Mouse (Mus musculus) midbrain, embryonic 12.5 days (tissue): ENCODE data around the gene Abca14. TPM values are rescaled to one million over a fixed set of nuclear protein-coding genes. Genes with fewer than 3 reads are reported as not detected.
A peak's percentile ranks its signal among the peaks of the same experiment; 100 is the strongest.

Experiments
- ATAC-seq: fragments of 200-750 bp; cut with Nextera tagmentation; 2 replicates; pipeline ENCODE4 v1.8.0; 2017; ENCODE audit warnings: low read depth, moderate TSS enrichment, moderate library complexity; ENCODE audit not compliant: low FRiP score
- H3K27ac ChIP-seq: fragments of 300-500 bp; sonication (generic); replicated peaks from 2 replicates; pipeline ENCODE4 v1.5.1; 2016; ENCODE audit warnings: mild to moderate bottlenecking
- H3K27me3 ChIP-seq: fragments of 300-500 bp; sonication (generic); 2 replicates; pipeline ENCODE4 v1.6.1; 2016; ENCODE audit warnings: mild to moderate bottlenecking
- H3K36me3 ChIP-seq: fragments of 300-500 bp; sonication (generic); 2 replicates; pipeline ENCODE4 v1.6.1; 2016
- H3K4me1 ChIP-seq: fragments of 300-500 bp; sonication (generic); 2 replicates; pipeline ENCODE4 v1.6.1; 2016
- H3K4me2 ChIP-seq: fragments of 300-500 bp; sonication (generic); replicated peaks from 2 replicates; pipeline ENCODE4 v1.6.1; 2016; ENCODE audit warnings: mild to moderate bottlenecking, moderate library complexity
- H3K4me3 ChIP-seq: fragments of 300-500 bp; sonication (generic); 2 replicates; pipeline ENCODE4 v1.5.1; 2016; ENCODE audit warnings: mild to moderate bottlenecking
- H3K9ac ChIP-seq: fragments of 300-500 bp; sonication (generic); replicated peaks from 2 replicates; pipeline ENCODE4 v1.6.1; 2016; ENCODE audit warnings: mild to moderate bottlenecking, moderate library complexity
- H3K9me3 ChIP-seq: fragments of 300-500 bp; sonication (generic); 2 replicates; pipeline ENCODE4 v1.6.1; 2016; ENCODE audit warnings: mild to moderate bottlenecking
- WGBS: fragments of 180-500 bp; shearing (Covaris S2); methylation state at CpG from one replicate; pipeline ENCODE4 v1.1.7; 2016; 5-methylcytosine and 5-hydroxymethylcytosine counted together
- polyA plus RNA-seq: library from polyadenylated mRNA; unstranded; fragments of >200 nt; fragmentation: Nextera tagmentation; extraction: Ambion mirVana; gene quantifications from 2 replicates; pipeline ENCODE4 v1.2.1, GENCODE M21; 2016

Gene Abca14
- polyA plus RNA-seq, 1 experiment from 2014 or later = not detected

DNA sequence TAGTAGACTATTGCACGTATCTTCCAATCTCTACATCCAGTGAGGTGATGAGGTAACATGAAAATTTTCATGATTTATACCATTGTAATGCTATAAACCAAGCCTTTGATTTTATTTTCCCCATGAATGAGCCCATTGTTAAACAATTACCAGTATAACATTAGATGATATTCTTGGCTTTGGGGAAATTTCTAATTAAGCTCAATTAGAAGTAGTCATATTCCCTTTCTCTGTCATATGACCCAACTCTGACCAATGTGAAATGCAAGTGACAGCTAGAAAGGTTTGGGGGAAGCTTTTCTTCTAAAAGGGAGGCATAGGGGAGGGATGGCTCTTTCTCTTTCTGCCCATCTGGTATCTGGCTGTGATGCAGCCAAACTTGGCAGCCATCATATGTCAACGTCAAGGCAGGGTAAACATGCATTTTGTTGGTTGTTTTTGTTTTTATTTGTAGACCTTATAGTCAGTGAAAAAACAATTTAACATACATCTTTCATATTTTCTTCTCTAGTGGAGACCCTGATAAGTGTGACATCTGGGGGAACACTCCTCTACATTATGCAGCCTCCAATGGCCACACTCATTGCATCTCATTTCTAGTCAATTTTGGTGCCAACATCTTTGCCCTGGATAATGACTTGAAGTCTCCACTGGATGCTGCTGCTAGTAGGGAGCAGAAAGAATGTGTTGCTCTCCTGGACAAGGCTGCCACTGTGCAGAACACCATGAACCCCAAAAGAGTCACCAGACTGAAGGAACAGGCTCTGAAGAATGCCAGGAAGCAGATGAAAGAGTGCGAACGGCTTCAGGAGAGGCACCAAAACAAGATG is 22.1 kb upstream of the Abca14 start:
- no peaks in the 10 kb centered on the region for H3K9me3 ChIP-seq
- WGBS = 90% methylated on average over 4 of the region's 4 CpGs
- H3K36me3 ChIP-seq = no peaks in the 10 kb centered on the region
- no peaks in the 10 kb centered on the region for H3K4me1 ChIP-seq
- H3K4me3 ChIP-seq = no peak overlapping the region
- no peaks in the 10 kb centered on the region for H3K27me3 ChIP-seq
- no peak overlapping the region for H3K4me2 ChIP-seq
- ATAC-seq = no peak
- no peak overlapping the region for H3K27ac ChIP-seq
- no peak overlapping the region for H3K9ac ChIP-seq

DNA sequence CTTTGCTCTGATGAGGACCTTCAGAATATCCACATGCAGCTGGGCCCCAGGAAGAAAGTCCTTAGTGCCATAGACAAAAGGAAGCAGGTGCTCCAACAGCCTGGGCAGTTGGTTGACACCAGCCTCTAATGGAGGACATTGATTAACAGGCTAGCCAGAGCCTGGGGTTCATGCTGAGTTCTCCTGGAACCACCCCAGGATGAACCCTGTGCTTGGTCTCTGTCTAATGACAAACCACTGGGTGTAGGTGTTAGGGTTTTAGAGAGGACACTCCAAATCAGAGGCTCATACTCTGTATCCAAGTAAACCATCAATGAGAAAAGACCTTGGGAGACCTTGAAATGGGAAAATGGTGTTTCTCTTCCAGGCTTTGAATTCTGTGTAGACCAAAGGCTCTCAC is 20.9 kb upstream of the Abca14 start:
- Histone ChIP-seq H3K27me3 (no peaks in the 10 kb centered on the region), H3K4me2 (no peak overlapping the region), H3K9ac (no peak overlapping the region), H3K27ac (no peak overlapping the region), H3K4me3 (no peak overlapping the region), H3K9me3 (no peaks in the 10 kb centered on the region), H3K4me1 (no peaks in the 10 kb centered on the region), H3K36me3 (no peaks in the 10 kb centered on the region)
- ATAC-seq = no peak

DNA sequence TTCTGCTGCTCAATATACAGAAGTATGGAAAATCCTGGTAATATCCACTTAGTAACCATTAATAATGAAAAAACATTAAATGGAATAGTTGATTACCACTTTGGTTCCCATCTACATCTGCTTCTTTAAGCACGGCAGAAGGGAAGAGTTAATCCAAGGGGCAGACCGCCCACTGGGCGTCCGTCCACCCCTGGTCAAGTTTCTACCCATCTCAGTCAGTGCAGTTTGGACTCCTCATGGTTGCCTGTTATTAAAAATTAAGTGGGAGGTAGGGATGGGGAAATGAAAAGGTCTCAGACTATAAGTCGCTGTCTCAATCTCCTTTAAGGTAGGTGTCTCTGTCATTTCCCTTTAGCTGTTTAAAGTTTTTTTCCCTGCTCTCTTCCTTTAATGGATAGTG is 14.8 kb upstream of the Abca14 start:
- no peak overlapping the region for H3K4me3 ChIP-seq
- no peaks in the 10 kb centered on the region for H3K9me3 ChIP-seq
- H3K4me1 ChIP-seq = no peaks in the 10 kb centered on the region
- no peaks in the 10 kb centered on the region for H3K27me3 ChIP-seq
- no peak for ATAC-seq
- no peaks in the 10 kb centered on the region for H3K36me3 ChIP-seq
- no peak overlapping the region for H3K9ac ChIP-seq
- no peak overlapping the region for H3K4me2 ChIP-seq
- no peak overlapping the region for H3K27ac ChIP-seq
- 90% methylated on average over 5 of the region's 5 CpGs for WGBS

DNA sequence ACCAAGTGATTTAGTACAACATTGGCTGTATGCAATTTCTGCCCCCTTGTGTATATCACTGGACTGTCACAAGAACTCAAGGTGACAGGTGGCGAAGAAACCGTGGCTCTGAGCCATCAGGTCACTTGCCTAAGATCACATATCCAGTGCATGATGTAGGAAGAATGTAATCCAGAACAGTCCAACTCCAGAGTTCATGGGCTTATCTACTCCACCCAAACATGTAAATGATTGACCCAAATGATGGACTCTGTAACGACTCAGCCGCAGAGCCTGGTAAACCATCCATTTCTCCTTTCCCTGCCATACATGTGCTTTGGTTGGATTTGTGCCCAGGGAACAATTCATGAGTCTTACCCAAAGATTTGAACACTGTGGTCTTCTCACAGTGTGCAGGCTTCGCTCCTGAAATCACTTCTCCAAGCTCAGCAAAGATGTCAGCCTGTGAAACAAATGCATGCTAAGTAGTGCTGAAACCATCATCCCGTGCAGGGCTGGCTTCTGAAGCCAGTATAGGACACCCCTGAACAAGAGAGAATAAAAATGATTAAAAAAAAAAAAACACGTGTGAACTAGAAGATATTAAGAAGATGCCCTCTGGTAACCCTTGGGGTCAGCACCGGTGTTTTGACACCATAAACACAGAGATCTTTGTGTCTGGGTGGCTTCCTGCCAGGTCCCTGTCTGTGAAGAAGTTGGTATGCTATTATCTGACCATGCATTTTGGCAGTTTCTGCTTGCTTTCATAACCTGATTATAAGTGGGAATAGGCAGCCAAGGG is 14.2 kb upstream of the Abca14 start:
- Histone ChIP-seq H3K27me3 (no peaks in the 10 kb centered on the region), H3K4me1 (no peaks in the 10 kb centered on the region), H3K4me3 (no peak overlapping the region), H3K4me2 (no peak overlapping the region), H3K9me3 (no peaks in the 10 kb centered on the region), H3K36me3 (no peaks in the 10 kb centered on the region), H3K9ac (no peak overlapping the region), H3K27ac (no peak overlapping the region)
- ATAC-seq = no peak
- WGBS = 83% methylated on average over 8 of the region's 8 CpGs

DNA sequence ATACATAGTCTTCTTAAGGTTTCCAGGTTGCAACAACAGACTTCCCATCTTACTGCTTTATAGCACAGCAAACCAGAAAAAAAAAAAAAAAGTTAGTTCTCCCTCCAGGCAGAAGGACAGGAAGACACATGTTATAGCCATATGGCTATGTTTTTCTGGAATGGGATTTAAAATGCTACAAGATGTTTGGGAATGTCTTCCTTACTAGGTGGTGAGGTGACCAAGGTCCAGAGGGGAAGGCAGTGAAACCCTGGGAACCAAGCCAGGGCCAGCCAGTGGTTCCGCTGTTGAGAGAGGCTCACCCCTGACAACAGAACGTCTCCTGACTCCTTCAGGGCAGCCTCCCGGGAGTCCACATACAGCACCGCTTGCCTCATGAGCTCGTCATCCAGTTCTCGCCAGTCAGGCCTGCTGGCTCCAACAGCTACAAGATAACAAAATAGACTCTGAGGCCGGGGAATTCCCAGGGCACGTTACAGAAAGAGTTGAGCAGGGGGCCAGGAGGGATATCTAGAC is 13.6 kb upstream of the Abca14 start:
- H3K4me3 ChIP-seq = no peak overlapping the region
- no peak overlapping the region for H3K4me2 ChIP-seq
- H3K9me3 ChIP-seq = no peaks in the 10 kb centered on the region
- H3K27me3 ChIP-seq = no peaks in the 10 kb centered on the region
- H3K4me1 ChIP-seq = no peaks in the 10 kb centered on the region
- no peak for ATAC-seq
- H3K36me3 ChIP-seq = no peaks in the 10 kb centered on the region
- H3K9ac ChIP-seq = no peak overlapping the region
- H3K27ac ChIP-seq = no peak overlapping the region
- WGBS = 74% methylated on average over 8 of the region's 8 CpGs

DNA sequence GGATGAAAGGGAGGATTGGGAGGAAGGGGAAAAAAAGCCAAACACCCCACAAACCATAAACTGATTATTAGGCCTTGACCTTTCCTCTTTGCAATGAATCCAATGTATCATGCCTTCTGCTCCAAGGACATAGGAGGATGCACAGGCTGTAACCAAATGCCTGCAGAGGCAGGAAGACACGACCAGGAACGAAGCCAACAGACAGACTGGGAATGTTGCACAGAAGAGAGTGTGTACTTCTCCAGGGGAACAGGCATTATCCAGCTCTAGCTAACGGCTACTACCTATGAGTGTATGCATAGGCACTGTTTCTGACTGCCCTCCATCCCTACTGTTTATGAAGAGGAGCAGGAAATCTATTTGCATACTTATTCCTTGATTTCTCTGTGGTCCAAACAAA is 11.6 kb upstream of the Abca14 start:
- Histone ChIP-seq H3K27me3 (no peaks in the 10 kb centered on the region), H3K4me2 (no peak overlapping the region), H3K4me3 (no peak overlapping the region), H3K9me3 (no peaks in the 10 kb centered on the region), H3K9ac (no peak overlapping the region), H3K27ac (no peak overlapping the region), H3K36me3 (no peaks in the 10 kb centered on the region), H3K4me1 (no peaks in the 10 kb centered on the region)
- 70% methylated on average over 3 of the region's 3 CpGs for WGBS
- no peak for ATAC-seq

DNA sequence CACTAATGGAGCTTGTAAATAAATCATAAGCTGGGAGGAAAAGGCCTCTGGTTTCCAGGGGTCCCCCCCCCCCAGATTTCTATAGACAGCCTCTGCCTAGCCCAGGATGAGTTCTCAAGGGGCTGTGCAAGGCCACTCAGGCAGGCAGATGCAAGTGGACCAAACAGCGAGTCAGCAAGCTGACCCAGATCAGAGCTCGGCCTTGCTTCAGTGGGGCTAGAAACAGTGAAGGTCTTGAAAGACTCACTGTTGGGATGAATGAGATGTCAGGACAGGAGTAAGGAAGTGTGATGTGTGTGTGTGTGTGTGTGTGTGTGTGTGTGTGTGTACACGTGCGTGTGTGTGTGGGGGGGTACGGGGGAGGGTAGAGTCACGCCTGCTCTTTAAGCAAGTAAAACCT is 10.9 kb upstream of the Abca14 start:
- H3K4me1 ChIP-seq = no peaks in the 10 kb centered on the region
- H3K36me3 ChIP-seq = no peaks in the 10 kb centered on the region
- H3K4me2 ChIP-seq = no peak overlapping the region
- no peak for ATAC-seq
- H3K9ac ChIP-seq = no peak overlapping the region
- no peak overlapping the region for H3K4me3 ChIP-seq
- H3K27ac ChIP-seq = no peak overlapping the region
- H3K9me3 ChIP-seq = no peaks in the 10 kb centered on the region
- no peaks in the 10 kb centered on the region for H3K27me3 ChIP-seq
- 85% methylated on average over 5 of the region's 6 CpGs for WGBS

DNA sequence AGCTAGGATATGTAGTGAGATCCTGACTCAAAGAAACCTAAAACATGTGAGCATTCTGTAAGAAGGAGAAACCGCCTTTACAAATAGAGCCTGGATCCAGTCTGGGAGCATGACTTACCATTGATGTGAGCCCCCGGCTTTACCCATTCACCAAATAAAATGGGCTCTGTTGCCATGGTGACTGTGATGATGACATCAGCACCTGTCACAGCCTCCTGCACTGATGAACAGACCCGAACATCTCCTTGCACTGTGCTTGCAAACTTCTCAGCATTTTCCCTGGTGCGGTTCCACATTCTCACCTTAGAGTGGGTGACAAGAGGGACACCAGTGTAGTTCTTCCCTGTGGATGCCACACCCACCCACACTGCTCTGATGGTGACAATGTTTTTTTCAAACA is 8.6 kb upstream of the Abca14 start:
- Histone ChIP-seq H3K9me3 (no peaks in the 10 kb centered on the region), H3K27ac (no peak overlapping the region), H3K36me3 (no peaks in the 10 kb centered on the region), H3K27me3 (peaks cover 11% of the 10 kb centered on the region), H3K4me3 (no peak overlapping the region), H3K9ac (no peak overlapping the region), H3K4me1 (no peaks in the 10 kb centered on the region), H3K4me2 (no peak overlapping the region)
- WGBS = 52% methylated on average over 4 of the region's 4 CpGs
- ATAC-seq = peak; percentile 30; the same call in 1 of the 2 replicates

DNA sequence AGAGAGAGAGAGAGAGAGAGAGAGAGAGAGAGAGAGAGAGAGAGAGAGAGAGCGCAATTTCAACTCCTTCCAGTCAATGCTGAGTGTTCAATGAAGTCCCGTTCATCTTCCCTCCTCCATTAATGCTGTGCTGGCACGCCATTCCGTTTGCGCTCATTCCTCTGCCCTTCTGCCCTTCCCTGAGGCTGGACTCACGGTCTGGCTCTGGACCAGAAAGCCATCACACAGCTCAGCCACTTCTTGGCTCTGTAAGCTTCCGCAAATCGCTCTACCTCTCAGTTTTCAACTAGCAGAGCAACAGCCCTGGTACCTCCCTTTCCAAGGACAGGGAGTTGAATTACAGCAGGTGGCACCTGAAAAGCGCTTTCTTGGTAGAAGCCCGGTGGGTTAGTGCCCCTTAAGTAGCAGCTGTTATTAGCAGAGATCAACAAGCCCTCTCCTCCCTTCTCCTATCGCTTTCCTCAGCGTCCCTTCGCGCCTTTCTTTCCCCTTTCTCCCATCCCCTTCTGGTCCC is 2.5 kb upstream of the Abca14 start:
- no peaks in the 10 kb centered on the region for H3K9me3 ChIP-seq
- no peaks in the 10 kb centered on the region for H3K36me3 ChIP-seq
- H3K4me1 ChIP-seq = peaks cover 13% of the 10 kb centered on the region
- peaks cover 47% of the 10 kb centered on the region for H3K27me3 ChIP-seq
- ATAC-seq = no peak
- no peak overlapping the region; the same call in 1 of the 2 replicates for H3K9ac ChIP-seq
- WGBS = 3% methylated on average over 14 of the region's 14 CpGs
- H3K27ac ChIP-seq = no peak overlapping the region
- H3K4me2 ChIP-seq = peak overlapping the region; percentile 49
- peak overlapping the region; percentile 35 for H3K4me3 ChIP-seq

DNA sequence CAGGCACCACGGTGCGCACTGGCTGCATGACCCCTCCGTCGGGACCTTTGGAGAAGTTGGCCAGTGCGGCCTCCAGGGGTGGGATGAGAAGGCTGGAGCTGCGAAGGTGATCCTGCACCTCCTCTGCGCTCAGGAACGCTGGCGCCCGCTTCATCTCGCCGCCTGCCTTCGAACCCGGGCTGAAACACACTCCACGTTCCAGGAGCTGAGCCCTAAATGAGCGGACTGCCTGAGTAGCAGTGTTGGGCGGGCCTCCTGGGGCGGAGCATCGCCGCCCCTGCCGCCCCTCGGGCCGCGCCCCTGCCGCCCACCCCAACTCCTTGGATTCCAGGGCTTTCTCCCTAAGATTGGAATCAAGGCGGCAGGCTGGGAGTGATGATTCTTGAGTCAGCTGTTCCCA is 2.0 kb upstream of the Abca14 start, which contains the start of gene Crym:
TSS of gene Crym (minus strand) at position 341 of the 400 bp plus-strand sequence.
- Histone ChIP-seq H3K4me1 (peaks cover 13% of the 10 kb centered on the region), H3K4me2 (peak within 1 kb of the TSS; percentile 49), H3K27ac (no peak within 1 kb of the TSS), H3K9me3 (no peaks in the 10 kb centered on the region), H3K4me3 (peak within 1 kb of the TSS; percentile 35), H3K36me3 (no peaks in the 10 kb centered on the region), H3K27me3 (peaks cover 47% of the 10 kb centered on the region), H3K9ac (peak within 1 kb of the TSS; percentile 24; the same call in 1 of the 2 replicates)
- 2% methylated on average over 26 of the region's 26 CpGs for WGBS
- no peak for ATAC-seq

DNA sequence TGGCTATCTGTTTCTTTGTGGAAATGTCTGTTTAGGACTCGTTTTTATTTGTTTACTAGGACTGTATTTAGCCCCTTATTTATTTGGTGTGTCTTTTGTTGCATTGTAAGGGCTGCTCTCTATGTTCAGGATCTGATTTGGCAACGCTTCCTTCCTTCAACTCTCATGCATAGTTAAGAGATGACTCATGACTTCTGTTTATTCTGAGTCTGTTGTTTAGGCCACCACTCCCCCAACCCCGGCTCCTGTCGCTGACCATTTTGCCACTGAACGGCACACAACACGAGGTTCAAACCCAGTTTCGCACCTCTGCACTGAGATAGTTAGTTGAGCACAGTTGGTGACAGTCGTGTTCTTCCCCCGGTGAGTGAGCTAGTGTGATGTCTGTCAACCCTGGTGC is 2.2 kb downstream of the Abca14 start:
- H3K27me3 ChIP-seq = peaks cover 28% of the 10 kb centered on the region

DNA sequence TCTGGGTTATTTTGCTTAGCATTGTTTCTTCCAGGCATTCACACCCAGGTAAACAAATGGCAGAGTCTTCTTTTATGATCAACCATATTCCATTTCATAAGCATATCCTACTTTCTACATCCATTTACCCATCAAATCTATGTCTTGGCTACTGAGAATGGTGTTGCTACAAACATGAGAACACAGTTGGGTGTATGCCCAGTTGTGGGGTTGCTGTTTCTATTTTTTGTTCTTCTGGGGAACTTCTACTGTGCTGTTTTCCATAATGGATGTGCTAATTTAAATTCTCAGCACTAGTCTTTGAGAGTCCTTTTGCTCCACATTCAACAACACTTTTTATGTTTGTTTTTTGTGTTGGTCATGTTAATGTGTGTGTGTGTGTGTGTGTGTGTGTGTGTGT is 24.8 kb downstream of the Abca14 start:
- no peak for ATAC-seq
- no peak overlapping the region for H3K9ac ChIP-seq
- H3K36me3 ChIP-seq = no peaks in the 10 kb centered on the region
- no peaks in the 10 kb centered on the region for H3K4me1 ChIP-seq
- H3K9me3 ChIP-seq = no peaks in the 10 kb centered on the region
- H3K27ac ChIP-seq = no peak overlapping the region
- H3K4me2 ChIP-seq = no peak overlapping the region
- no peak overlapping the region for H3K4me3 ChIP-seq
- no peaks in the 10 kb centered on the region for H3K27me3 ChIP-seq

More for the DNA sequence above, 2.2 kb downstream of the Abca14 start:
- 75% methylated on average over 9 of the region's 9 CpGs for WGBS
- H3K27ac ChIP-seq = no peak overlapping the region
- H3K4me3 ChIP-seq = no peak overlapping the region
- H3K36me3 ChIP-seq = no peaks in the 10 kb centered on the region
- ATAC-seq = no peak
- H3K4me1 ChIP-seq = peaks cover 12% of the 10 kb centered on the region
- no peaks in the 10 kb centered on the region for H3K9me3 ChIP-seq
- H3K9ac ChIP-seq = no peak overlapping the region
- no peak overlapping the region for H3K4me2 ChIP-seq
